Mouse (Mus musculus): ENCODE measurements around the gene Cdh5.

The Cdh5 gene

GRCm38 (mm10) chr8:104142415-104142814 lies 41.0 kb downstream of the Cdh5 start:
- no peak for DNase-seq

GRCm38 (mm10) chr8:104143379-104143778 lies 42.0 kb downstream of the Cdh5 start:
- no peak for DNase-seq

DNA sequence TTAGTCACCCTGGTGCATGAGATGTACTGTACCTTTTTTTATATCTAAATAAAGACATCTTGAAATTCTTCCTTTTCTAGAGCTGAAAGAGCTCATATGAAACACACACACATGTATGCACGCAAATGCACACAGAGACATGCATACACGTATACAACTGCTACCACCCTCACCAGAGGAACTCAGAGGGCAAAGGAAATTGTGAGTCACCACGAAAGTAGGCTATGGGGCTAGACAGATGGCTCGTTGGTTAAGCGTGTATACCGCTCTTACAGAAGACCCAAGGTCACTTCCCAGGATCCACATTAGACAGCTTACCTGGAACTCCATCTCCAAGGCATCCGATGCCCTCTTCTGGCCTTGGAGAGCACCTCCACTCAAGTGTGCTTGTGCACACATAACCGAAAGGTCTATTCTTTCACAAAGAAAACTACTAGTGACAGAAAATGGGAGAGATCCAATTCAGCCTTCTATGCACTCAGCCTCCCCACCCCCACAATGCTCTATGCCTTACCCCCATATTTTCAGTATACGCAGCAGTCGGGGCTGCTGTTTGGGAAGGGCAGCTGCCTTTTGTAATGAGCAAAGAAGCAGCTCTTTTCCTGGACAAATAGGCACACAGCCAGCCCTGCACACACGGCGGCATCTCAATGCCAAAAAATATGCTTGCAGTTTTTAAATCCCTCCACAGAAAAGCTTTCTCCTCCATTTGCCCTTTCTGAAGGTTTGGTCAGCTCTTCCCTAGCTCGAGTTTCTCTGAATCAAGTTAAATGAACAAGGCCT lies 43.2 kb downstream of the Cdh5 start:
- no peak for DNase-seq

GRCm38 (mm10) chr8:104145981-104146689 lies 44.7 kb downstream of the Cdh5 start:
- peak; percentile 92 for DNase-seq

DNA sequence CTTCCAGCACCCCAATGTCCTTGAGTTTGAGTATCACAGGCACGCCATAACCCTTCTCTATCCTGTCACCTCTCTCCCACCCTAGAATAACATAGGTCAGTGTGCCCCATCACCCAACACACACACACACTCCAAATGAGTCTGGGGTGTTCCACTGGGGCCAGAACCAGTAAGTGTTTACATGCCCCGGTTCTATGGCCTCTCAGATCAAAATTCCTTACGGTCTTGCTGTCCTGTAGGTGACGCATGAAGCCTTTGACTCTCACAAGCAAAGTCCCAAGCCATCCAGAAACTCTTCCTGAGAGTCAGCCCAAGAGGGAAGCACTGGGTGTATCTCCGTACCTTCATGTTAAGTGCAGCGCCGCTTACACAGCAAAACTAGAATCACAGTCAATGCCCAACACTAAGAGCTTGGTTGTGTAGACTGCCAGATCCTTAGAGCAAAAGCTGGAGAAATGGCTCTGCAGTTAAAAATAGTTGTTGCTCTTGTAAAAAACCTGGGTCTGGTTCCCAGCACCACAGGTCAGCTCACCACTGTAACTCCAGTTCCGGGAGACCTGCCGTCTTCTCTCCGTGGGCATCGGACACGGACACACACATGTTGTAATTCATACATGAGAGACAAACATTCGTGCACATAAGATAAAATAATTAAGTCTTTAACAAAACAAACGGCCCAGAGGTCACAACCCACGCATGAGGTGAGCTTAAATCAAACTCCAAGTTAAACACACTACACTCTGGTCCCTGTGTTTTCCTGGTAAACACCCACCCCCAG lies 45.5 kb downstream of the Cdh5 start:
- DNase-seq = no peak

DNA sequence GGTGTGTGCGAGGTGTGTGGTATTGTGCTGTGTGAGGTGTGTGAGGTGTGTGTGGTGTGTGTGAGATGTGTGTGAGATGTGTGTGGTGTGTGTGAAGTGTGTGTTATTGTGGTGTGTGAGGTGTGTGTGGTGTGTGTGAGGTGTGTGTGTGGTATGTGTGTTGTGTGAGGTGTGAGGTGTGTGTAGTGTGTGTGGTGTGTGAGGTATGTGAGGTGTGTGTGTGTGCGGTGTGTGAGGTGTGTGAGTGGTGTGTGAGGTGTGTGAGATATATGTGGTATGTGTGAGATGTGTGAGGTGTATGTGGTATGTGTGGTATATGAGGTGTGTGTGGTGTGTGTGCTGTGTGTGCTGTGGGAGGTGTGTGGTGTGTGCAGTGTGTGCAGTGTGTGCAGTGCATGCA lies 46.5 kb downstream of the Cdh5 start:
- DNase-seq = no peak

GRCm38 (mm10) chr8:104160731-104161130 lies 59.3 kb downstream of the Cdh5 start:
- DNase-seq = no peak

GRCm38 (mm10) chr8:104169461-104169860 lies 68.0 kb downstream of the Cdh5 start:
- no peak for DNase-seq

GRCm38 (mm10) chr8:104170118-104171049 lies 69.0 kb downstream of the Cdh5 start, which contains the start of gene Bean1:
TSS of gene Bean1 (plus strand) at chr8:104170442.
- DNase-seq = peak; percentile 18

DNA sequence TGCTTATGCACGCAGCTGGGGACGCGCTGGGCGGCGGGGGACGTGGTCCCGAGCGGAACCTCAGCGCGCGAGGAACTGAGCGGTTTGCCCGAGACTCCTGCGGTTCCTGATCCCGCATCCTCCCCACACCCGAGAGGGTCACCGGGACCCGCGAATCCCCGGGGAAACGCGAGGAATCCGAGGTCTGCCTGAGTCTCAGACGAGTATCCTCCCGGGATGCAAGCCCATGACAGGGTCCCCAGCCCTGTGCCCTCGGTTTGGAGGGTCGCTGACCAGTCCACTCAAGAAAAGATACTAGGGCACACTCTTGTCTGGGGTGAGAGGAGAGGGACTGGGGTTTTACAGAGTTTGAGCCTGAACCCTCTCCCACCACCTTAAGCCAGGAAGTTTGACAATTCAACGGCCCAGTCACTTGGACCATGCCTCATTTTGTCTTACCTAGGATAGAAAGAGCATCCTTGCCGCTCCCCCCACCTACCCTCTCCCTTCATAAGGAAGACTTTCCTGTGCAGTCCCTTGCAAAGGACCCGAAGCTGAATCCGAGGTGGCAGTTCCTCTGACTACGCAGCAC lies 69.7 kb downstream of the Cdh5 start:
- no peak for DNase-seq

- DNase-seq = no peak
Observed at GRCm38 (mm10) chr8:104172420-104172819, 71.0 kb downstream of the Cdh5 start.

GRCm38 (mm10) chr8:104175848-104176527 lies 74.6 kb downstream of the Cdh5 start:
- DNase-seq = peak; percentile 12

- DNase-seq = no peak
Observed at GRCm38 (mm10) chr8:104177054-104177453, 75.6 kb downstream of the Cdh5 start.

- no peak for DNase-seq
Observed at GRCm38 (mm10) chr8:104184905-104185304, 83.5 kb downstream of the Cdh5 start.

- no peak for DNase-seq
Observed at GRCm38 (mm10) chr8:104186827-104187226, 85.4 kb downstream of the Cdh5 start.

- no peak for DNase-seq
Observed at GRCm38 (mm10) chr8:104187622-104188021, 86.2 kb downstream of the Cdh5 start.

- DNase-seq = no peak
Observed at GRCm38 (mm10) chr8:104188459-104188858, 87.0 kb downstream of the Cdh5 start.

DNA sequence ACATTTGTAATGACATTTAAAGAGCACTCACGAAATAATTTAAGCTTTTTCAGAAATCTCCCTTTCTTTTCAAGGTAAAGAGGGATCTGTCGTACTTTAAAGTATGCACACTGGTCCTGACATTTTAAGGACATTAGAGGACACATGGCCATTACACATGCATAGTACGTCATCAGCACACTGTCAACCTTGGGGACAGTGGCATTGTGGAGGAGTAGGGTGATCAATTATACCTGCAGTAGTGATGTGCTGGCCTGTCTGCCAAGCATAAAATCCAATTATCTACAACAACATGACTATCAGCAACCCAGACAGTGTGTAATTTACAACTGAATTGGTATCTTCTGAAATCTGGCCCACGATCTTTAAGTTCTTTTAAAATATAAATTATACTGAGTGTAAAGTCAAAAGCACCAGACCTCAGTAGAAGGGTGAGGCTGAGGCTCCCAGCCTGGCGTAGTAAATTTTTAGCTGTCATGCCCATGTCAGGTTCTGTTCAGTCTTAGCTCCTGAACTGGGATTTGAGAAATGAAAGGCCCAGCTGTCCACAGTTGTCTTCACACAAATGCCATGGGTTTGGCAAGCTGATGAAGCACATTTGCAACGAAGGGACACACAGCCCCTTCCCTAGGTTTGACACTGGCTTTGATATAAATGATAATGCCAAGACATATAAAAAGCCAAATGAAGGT lies 89.5 kb downstream of the Cdh5 start:
- DNase-seq = no peak

DNA sequence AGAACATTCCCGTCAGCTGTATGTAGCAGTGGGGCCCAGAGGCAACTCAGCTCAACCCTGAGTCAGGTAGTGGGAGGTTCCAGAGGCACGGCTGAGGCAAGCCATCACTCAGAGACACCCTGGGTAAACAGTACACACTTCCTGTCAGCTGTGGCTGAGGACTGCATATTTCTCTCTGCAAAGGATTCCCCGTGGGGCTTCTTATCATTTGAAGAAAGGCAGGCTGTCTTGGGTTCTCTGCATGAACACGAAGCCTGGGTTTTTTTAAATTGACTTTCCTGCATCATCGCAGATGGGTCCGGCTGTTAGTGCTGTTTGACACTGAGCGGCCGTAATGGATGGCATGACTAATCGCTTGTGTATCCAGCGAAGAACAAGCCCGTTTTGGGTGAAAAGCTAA lies 90.1 kb downstream of the Cdh5 start:
- peak; percentile 9 for DNase-seq
